Mouse (Mus musculus) cerebellum, adult 2 months (tissue): Measurements from ENCODE around the gene Xpo4. TPM values are rescaled to one million over a fixed set of nuclear protein-coding genes. Genes with fewer than 3 reads are reported as not detected.
"Not testable (repeated sequence)": the region's sequence is repeated elsewhere in the genome, so short reads cannot be mapped to it uniquely, and the experiment has no call there.

Experiments used
- DNase-seq, 2 experiments: peaks; one replicate each; pipeline ENCODE4 v3.0.0; 2021
- H3K27ac ChIP-seq: fragments of 200-500 bp; 2 replicates; pipeline ENCODE4 v1.5.1; 2012; ENCODE audit warnings: low read length, control low read depth, inconsistent platforms; ENCODE audit not compliant: insufficient read depth
- H3K27me3 ChIP-seq: fragments of 200-500 bp; 2 replicates; pipeline ENCODE4 v1.6.1; 2012; ENCODE audit warnings: inconsistent platforms, mild to moderate bottlenecking, low read length, moderate library complexity; ENCODE audit not compliant: control insufficient read depth, insufficient read depth
- H3K4me1 ChIP-seq: fragments of 200-500 bp; 2 replicates; pipeline ENCODE4 v1.6.1; 2011; ENCODE audit warnings: low read length; ENCODE audit not compliant: control insufficient read depth, insufficient read depth
- H3K4me3 ChIP-seq: fragments of 200-500 bp; replicated peaks from 2 replicates; pipeline ENCODE3; 2011; ENCODE audit warnings: mild to moderate bottlenecking, low read depth, low read length, control low read depth; ENCODE audit not compliant: insufficient read depth
- CTCF ChIP-seq: fragments of 200-500 bp; IDR thresholded peaks from 2 replicates; pipeline ENCODE4 v1.5.1; 2011; ENCODE audit warnings: low read depth, mild to moderate bottlenecking, control low read depth, low read length, moderate library complexity, borderline replicate concordance; ENCODE audit not compliant: insufficient read depth
- POLR2A ChIP-seq: fragments of 200-500 bp; IDR thresholded peaks from 2 replicates; pipeline ENCODE4 v1.6.1; 2011; ENCODE audit warnings: low read length, control low read depth, borderline replicate concordance; ENCODE audit not compliant: insufficient read depth
- WGBS: fragments of 180-500 bp; shearing (Covaris S2); methylation state at CpG from one replicate; pipeline ENCODE4 v1.1.7; 2018; 5-methylcytosine and 5-hydroxymethylcytosine counted together
- polyA plus RNA-seq: library from polyadenylated mRNA; depleted of rRNA; stranded (reverse); fragments of >200 nt; gene quantifications from 2 replicates; pipeline ENCODE4 v1.2.3, GENCODE M21; 2012

Xpo4 gene
- polyA plus RNA-seq, 1 experiment, result 9.1 TPM

- no peaks in the 10 kb centered on the region for H3K27me3 ChIP-seq
- WGBS, result 92% methylated on average over 17 of the region's 17 CpGs
- no peak for DNase-seq
- no peak overlapping the region for H3K27ac ChIP-seq
- H3K4me1 ChIP-seq, result no peaks in the 10 kb centered on the region
- TF ChIP-seq POLR2A, result no peak
- TF ChIP-seq CTCF, result no peak
- H3K4me3 ChIP-seq, result no peak overlapping the region
Measured at GRCm38 (mm10) chr14:57692517-57693130, 27.4 kb upstream of the Xpo4 start.

- no peaks in the 10 kb centered on the region for H3K4me1 ChIP-seq
- H3K4me3 ChIP-seq, result no peak overlapping the region
- H3K27me3 ChIP-seq, result no peaks in the 10 kb centered on the region
- no peak overlapping the region for H3K27ac ChIP-seq
- DNase-seq, result no peak
- TF ChIP-seq POLR2A (no peak), CTCF (no peak)
- 85% methylated on average over 24 of the region's 24 CpGs for WGBS
Measured at GRCm38 (mm10) chr14:57691316-57691715, 26.1 kb upstream of the Xpo4 start.

GRCm38 (mm10) chr14:57690681-57691080 lies 25.5 kb upstream of the Xpo4 start:
- no peak for DNase-seq
- TF ChIP-seq CTCF (no peak), POLR2A (no peak)
- WGBS, result 94% methylated on average over 8 of the region's 8 CpGs
- Histone ChIP-seq H3K27ac (no peak overlapping the region), H3K27me3 (no peaks in the 10 kb centered on the region), H3K4me3 (no peak overlapping the region), H3K4me1 (no peaks in the 10 kb centered on the region)

DNA sequence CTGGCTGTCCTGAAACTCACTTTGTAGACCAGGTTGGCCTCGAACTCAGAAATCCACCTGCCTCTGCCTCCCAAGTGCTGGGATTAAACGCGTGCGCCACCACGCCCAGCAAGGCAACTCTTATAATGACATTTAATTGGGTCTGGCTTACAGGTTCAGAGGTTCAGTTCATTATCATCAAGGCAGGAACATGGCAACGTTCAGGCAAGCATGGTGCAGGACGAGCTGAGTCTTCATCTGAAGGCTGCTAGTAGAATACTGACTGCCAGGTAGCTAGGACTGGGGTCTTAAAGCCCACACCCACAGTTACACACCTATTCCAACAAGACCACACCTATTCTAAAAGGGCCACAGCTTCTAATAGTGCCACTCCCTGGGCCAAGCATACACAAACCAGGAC lies 22.8 kb upstream of the Xpo4 start:
- H3K4me3 ChIP-seq, H3K27me3 ChIP-seq, H3K27ac ChIP-seq, DNase-seq, H3K4me1 ChIP-seq: not testable (repeated sequence)
- WGBS, result 95% methylated on average over 7 of the region's 7 CpGs

DNA sequence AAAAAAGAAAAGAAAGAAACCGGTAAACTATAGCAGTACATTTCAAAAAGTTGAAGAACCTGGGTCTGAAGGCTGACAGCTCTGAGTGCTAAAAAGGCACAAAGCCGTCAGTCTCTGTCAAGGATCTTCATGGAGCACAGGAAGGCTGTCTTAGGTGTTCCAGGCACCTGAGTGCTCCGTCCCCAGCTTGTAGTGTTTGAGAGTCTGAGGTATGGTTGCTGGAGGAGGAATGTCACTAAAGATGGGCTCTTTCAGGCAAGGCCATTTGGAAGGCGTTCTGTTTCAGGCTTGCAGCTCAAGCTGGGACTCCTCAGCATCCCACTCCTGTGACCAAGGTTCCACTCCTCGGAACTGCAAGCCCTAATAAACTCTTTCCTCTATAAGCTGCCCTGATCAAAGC lies 22.2 kb upstream of the Xpo4 start:
- TF ChIP-seq CTCF (no peak), POLR2A (no peak)
- no peak overlapping the region for H3K27ac ChIP-seq
- DNase-seq, result no peak
- no peaks in the 10 kb centered on the region for H3K27me3 ChIP-seq
- H3K4me3 ChIP-seq, result no peak overlapping the region
- 90% methylated on average over 5 of the region's 5 CpGs for WGBS
- H3K4me1 ChIP-seq, result no peaks in the 10 kb centered on the region

GRCm38 (mm10) chr14:57686647-57687046 lies 21.4 kb upstream of the Xpo4 start:
- H3K4me3 ChIP-seq, result no peak overlapping the region
- no peak overlapping the region for H3K27ac ChIP-seq
- H3K4me1 ChIP-seq, result no peaks in the 10 kb centered on the region
- TF ChIP-seq POLR2A (no peak), CTCF (no peak)
- WGBS, result 85% methylated on average over 6 of the region's 6 CpGs
- no peak for DNase-seq
- no peaks in the 10 kb centered on the region for H3K27me3 ChIP-seq

GRCm38 (mm10) chr14:57684579-57684978 lies 19.3 kb upstream of the Xpo4 start:
- peak; percentile 42 to 52 for DNase-seq
- Histone ChIP-seq H3K27ac (no peak overlapping the region), H3K27me3 (no peaks in the 10 kb centered on the region), H3K4me3 (no peak overlapping the region), H3K4me1 (no peaks in the 10 kb centered on the region)
- TF ChIP-seq POLR2A, result no peak
- TF ChIP-seq CTCF, result peak; percentile 61; the same call in 1 of the 2 replicates
- 0% methylated on average over 1 of the region's 1 CpGs for WGBS

DNA sequence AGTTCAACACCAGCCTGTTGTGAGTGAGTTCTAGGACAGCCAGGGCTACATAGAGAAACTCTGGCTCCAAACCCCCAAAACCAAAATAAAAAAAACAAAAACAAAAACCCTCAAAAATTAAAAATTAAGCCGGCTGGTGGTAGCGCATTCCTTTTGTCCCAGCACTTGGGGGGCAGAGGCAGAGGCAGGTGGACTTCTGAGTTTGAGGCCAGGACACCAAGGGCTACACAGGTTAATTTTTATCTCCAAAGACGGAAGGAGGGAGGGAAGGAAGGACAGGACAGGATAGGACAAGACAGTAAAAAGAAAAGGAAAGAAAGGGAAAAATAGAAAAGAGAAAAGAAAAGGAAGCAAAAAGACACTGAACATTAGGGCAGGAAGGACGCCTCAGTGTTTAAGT lies 17.5 kb upstream of the Xpo4 start:
- Histone ChIP-seq H3K4me3 (no peak overlapping the region), H3K27me3 (no peaks in the 10 kb centered on the region), H3K27ac (no peak overlapping the region), H3K4me1 (no peaks in the 10 kb centered on the region)
- DNase-seq, result no peak
- 88% methylated on average over 4 of the region's 4 CpGs for WGBS
- TF ChIP-seq CTCF (no peak), POLR2A (no peak)

GRCm38 (mm10) chr14:57679958-57680535 lies 14.8 kb upstream of the Xpo4 start:
- TF ChIP-seq CTCF, result peak; percentile 78
- TF ChIP-seq POLR2A, result no peak
- no peak overlapping the region for H3K4me3 ChIP-seq
- 32% methylated on average over 5 of the region's 5 CpGs for WGBS

More at GRCm38 (mm10) chr14:57679958-57680535, 14.8 kb upstream of the Xpo4 start:
- Histone ChIP-seq H3K4me1 (no peaks in the 10 kb centered on the region), H3K27me3 (no peaks in the 10 kb centered on the region), H3K27ac (no peak overlapping the region)
- peak; percentile 69 to 80 for DNase-seq
